Mouse (Mus musculus) embryonic facial prominence, embryonic 14.5 days (tissue): ENCODE measurements at regions not wholly inside any gene's neighbourhood (a gene's known extent, or its start where the extent isn't known, plus 50 kb on each side); places are given as distances from the start of the nearest gene placed in this dataset.

Source experiments
- ATAC-seq: fragments of 200-750 bp; cut with Nextera tagmentation; 2 replicates; pipeline ENCODE4 v1.8.0; 2017; ENCODE audit warnings: low read depth, moderate number of reproducible peaks, moderate TSS enrichment
- DNase-seq: peaks from one replicate; pipeline ENCODE4 v3.0.0-alpha.2; 2015; ENCODE audit warnings: low spot score
- H3K27ac ChIP-seq: fragments of 300-500 bp; sonication (generic); replicated peaks from 2 replicates; pipeline ENCODE4 v1.5.1; 2014; ENCODE audit warnings: low read depth, mild to moderate bottlenecking, low read length, moderate library complexity
- H3K27me3 ChIP-seq: fragments of 300-500 bp; sonication (generic); replicated peaks from 2 replicates; pipeline ENCODE4 v1.6.1; 2014; ENCODE audit warnings: low read length; ENCODE audit not compliant: control insufficient read depth, insufficient read depth
- H3K36me3 ChIP-seq: fragments of 300-500 bp; sonication (generic); 2 replicates; pipeline ENCODE4 v1.6.1; 2014; ENCODE audit warnings: low read length, mixed read lengths; ENCODE audit not compliant: control insufficient read depth, insufficient read depth
- H3K4me1 ChIP-seq: fragments of 300-500 bp; sonication (generic); 2 replicates; pipeline ENCODE4 v1.6.1; 2014; ENCODE audit warnings: antibody characterized with exemption, low read length; ENCODE audit not compliant: control insufficient read depth, insufficient read depth
- H3K4me2 ChIP-seq: fragments of 300-500 bp; sonication (generic); 2 replicates; pipeline ENCODE4 v1.6.1; 2014; ENCODE audit warnings: low read depth, mild to moderate bottlenecking, low read length, moderate library complexity, mixed read lengths
- H3K4me3 ChIP-seq: fragments of 300-500 bp; sonication (generic); 2 replicates; pipeline ENCODE4 v1.5.1; 2014; ENCODE audit warnings: low read depth, mild to moderate bottlenecking, low read length
- H3K9ac ChIP-seq: fragments of 300-500 bp; sonication (generic); 2 replicates; pipeline ENCODE4 v1.6.1; 2014; ENCODE audit warnings: low read depth, mild to moderate bottlenecking, low read length, moderate library complexity, mixed read lengths
- H3K9me3 ChIP-seq: fragments of 300-500 bp; sonication (generic); 2 replicates; pipeline ENCODE4 v1.6.1; 2016; ENCODE audit warnings: low read length; ENCODE audit not compliant: control insufficient read depth
- WGBS: fragments of 180-500 bp; shearing (Covaris S2); extraction: QIAGEN DNeasy Blood & Tissue Kit; methylation state at CpG from one replicate; pipeline ENCODE4 v1.1.7; 2014; 5-methylcytosine and 5-hydroxymethylcytosine counted together

GRCm38 (mm10) chr4:75130757-75131156 lies 147.3 kb downstream of the Dmac1 start:
- no peak for DNase-seq
- no peak for ATAC-seq
- 81% methylated on average over 3 of the region's 3 CpGs for WGBS

GRCm38 (mm10) chr4:75115887-75116286 lies 162.2 kb downstream of the Dmac1 start:
- H3K36me3 ChIP-seq = no peaks in the 10 kb centered on the region
- H3K4me2 ChIP-seq = no peak overlapping the region
- H3K27me3 ChIP-seq = no peaks in the 10 kb centered on the region
- H3K9ac ChIP-seq = no peak overlapping the region
- WGBS = 36% methylated on average over 1 of the region's 1 CpGs
- DNase-seq (peak; percentile 78), ATAC-seq (0 out of 2 replicates have a peak, but pooled peaks have one; percentile 53)
- no peaks in the 10 kb centered on the region for H3K9me3 ChIP-seq
- no peak overlapping the region for H3K4me3 ChIP-seq
- H3K27ac ChIP-seq = no peak overlapping the region
- no peaks in the 10 kb centered on the region for H3K4me1 ChIP-seq

More at GRCm38 (mm10) chr4:75130757-75131156, 147.3 kb downstream of the Dmac1 start:
- Histone ChIP-seq H3K4me2 (no peak overlapping the region), H3K9me3 (no peaks in the 10 kb centered on the region), H3K4me3 (no peak overlapping the region), H3K9ac (no peak overlapping the region), H3K36me3 (no peaks in the 10 kb centered on the region), H3K4me1 (no peaks in the 10 kb centered on the region), H3K27me3 (no peaks in the 10 kb centered on the region), H3K27ac (no peak overlapping the region)

- no peak for ATAC-seq
- Histone ChIP-seq H3K27me3 (no peaks in the 10 kb centered on the region), H3K4me1 (no peaks in the 10 kb centered on the region), H3K27ac (no peak overlapping the region), H3K9me3 (no peaks in the 10 kb centered on the region), H3K4me2 (no peak overlapping the region), H3K9ac (no peak overlapping the region), H3K4me3 (no peak overlapping the region), H3K36me3 (no peaks in the 10 kb centered on the region)
- WGBS = 56% methylated on average over 3 of the region's 3 CpGs
- peak; percentile 8 for DNase-seq
Measured at GRCm38 (mm10) chr4:75115346-75115745, 162.8 kb downstream of the Dmac1 start.

GRCm38 (mm10) chr4:75065782-75066181 lies 212.3 kb downstream of the Dmac1 start:
- Histone ChIP-seq H3K27ac (no peak overlapping the region), H3K4me2 (no peak overlapping the region), H3K4me3 (no peak overlapping the region), H3K4me1 (no peaks in the 10 kb centered on the region), H3K36me3 (no peaks in the 10 kb centered on the region), H3K27me3 (no peaks in the 10 kb centered on the region), H3K9ac (no peak overlapping the region), H3K9me3 (no peaks in the 10 kb centered on the region)
- DNase-seq = no peak
- 53% methylated on average over 1 of the region's 1 CpGs for WGBS
- ATAC-seq = no peak

- 69% methylated on average over 2 of the region's 2 CpGs for WGBS
- Histone ChIP-seq H3K27me3 (no peaks in the 10 kb centered on the region), H3K9ac (no peak overlapping the region), H3K4me1 (no peaks in the 10 kb centered on the region), H3K4me3 (no peak overlapping the region), H3K27ac (no peak overlapping the region), H3K4me2 (no peak overlapping the region), H3K9me3 (no peaks in the 10 kb centered on the region), H3K36me3 (no peaks in the 10 kb centered on the region)
- DNase-seq = peak; percentile 47
- ATAC-seq = no peak
Measured at GRCm38 (mm10) chr4:75063275-75063674, 214.8 kb downstream of the Dmac1 start.

GRCm38 (mm10) chr4:75043510-75043909 lies 234.6 kb downstream of the Dmac1 start:
- Histone ChIP-seq H3K4me2 (no peak overlapping the region), H3K4me3 (no peak overlapping the region), H3K27ac (no peak overlapping the region), H3K36me3 (no peaks in the 10 kb centered on the region), H3K9me3 (no peaks in the 10 kb centered on the region), H3K27me3 (no peaks in the 10 kb centered on the region), H3K4me1 (no peaks in the 10 kb centered on the region), H3K9ac (no peak overlapping the region)
- no peak for DNase-seq
- WGBS = 89% methylated on average over 1 of the region's 1 CpGs
- no peak for ATAC-seq

- Histone ChIP-seq H3K9me3 (no peaks in the 10 kb centered on the region), H3K36me3 (no peaks in the 10 kb centered on the region), H3K4me1 (no peaks in the 10 kb centered on the region), H3K27me3 (no peaks in the 10 kb centered on the region), H3K27ac (no peak overlapping the region), H3K9ac (no peak overlapping the region), H3K4me3 (no peak overlapping the region), H3K4me2 (no peak overlapping the region)
- ATAC-seq (no peak), DNase-seq (no peak)
- WGBS = 61% methylated on average over 1 of the region's 1 CpGs
Measured at GRCm38 (mm10) chr4:75042640-75043039, 235.5 kb downstream of the Dmac1 start.

- Histone ChIP-seq H3K4me1 (no peaks in the 10 kb centered on the region), H3K27ac (no peak overlapping the region), H3K36me3 (no peaks in the 10 kb centered on the region), H3K27me3 (no peaks in the 10 kb centered on the region), H3K4me2 (no peak overlapping the region), H3K4me3 (no peak overlapping the region), H3K9me3 (no peaks in the 10 kb centered on the region), H3K9ac (no peak overlapping the region)
- no peak for DNase-seq
- ATAC-seq = no peak
- 75% methylated on average over 1 of the region's 1 CpGs for WGBS
Measured at GRCm38 (mm10) chr4:75041930-75042579, 236.1 kb downstream of the Dmac1 start.
